Mouse (Mus musculus): Measurements from ENCODE around the gene Slx1b.
"Not testable (repeated sequence)": the region's sequence is repeated elsewhere in the genome, so short reads cannot be mapped to it uniquely, and the experiment has no call there.

Gene Slx1b

GRCm38 (mm10) chr7:126702861-126703756, 7.5 kb upstream of the Slx1b start:
- DNase-seq (ENCODE audit: low spot score in 2 of 2) = no peak

DNA sequence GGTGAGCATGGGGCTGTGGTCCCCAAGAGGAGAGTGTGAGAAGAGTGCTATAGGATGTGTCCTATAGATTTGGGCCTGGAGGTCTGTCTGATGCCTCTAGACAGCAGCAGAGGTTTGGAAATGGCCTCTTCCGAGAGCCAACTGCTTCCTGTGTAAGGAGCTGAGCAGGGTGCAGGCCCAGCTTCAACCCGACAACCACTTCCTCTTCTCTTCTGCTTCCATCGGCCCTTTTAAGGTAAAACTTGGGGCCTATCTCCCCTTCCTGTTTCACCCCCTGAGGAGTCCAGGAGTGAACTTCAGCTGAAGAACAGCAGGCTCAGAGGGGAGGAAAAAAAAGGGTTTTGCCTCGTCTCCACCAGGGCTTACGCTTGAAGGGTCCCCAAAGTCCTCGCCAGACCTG, 6.8 kb upstream of the Slx1b start:
- DNase-seq (ENCODE audit: low spot score in 2 of 2) = no peak

DNA sequence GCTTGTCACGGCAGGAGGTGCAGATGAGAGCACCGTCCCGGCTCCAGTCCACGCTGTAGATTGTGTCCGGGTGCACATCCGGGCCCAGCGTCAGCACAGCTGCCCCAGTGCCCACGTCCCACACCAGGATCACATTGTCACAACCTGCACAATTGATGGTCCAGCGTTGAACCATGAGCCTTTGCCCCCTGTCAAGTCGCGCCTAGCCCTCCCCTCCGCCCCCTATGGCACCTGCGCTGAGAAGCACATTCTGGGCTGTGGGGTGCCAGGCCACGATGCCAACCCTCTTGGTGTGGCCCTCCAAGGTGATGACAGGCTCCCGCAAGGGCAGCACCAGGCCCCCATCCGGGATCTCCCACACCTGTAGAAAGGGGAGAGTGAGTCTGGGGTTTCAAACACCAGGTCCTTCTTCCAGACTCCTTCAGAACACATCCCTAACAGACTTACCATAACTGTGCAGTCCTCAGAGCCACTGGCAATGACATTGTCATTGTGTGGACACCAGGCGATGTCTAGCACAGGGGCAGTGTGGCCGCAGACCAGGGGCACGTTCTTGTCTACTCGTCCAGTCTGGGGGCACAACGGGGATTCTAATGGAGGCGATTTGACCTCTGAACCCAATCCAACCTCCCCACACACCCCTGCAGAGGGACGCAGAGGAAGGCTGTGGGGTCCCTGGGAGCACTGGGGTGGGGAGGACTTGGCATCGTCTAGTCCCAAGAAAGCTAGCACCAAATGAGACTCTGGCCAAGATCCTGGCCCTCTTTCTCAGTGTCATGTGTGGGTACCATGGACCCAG, 6.2 kb upstream of the Slx1b start:
- DNase-seq (ENCODE audit: low spot score in 2 of 2) = no peak

GRCm38 (mm10) chr7:126701070-126701469, 5.5 kb upstream of the Slx1b start:
- peak; percentile 93 to 94 for DNase-seq (ENCODE audit: low spot score in 2 of 2)

GRCm38 (mm10) chr7:126700063-126701015, 4.8 kb upstream of the Slx1b start:
- no peak for DNase-seq (ENCODE audit: low spot score in 2 of 2)

DNA sequence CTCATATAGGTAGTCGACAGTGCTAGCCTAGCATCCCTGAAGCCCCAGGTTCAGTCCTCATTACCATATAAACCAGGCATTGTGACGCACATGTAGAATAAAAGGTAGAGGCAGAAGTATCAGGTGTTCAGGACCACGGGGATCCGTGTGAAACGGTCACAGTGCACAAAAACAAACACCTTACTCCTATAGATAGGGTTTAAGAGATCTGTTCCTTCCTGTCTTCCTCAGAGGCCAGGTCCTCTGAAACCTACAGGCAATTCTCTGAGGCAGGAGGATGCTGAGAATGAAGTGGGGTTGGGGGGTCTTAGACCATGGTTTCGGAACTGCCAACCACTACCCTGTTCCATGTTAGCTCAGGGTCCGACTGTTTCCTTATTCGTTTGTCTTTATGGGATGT, 2.3 kb upstream of the Slx1b start:
- no peak for DNase-seq (ENCODE audit: low spot score in 2 of 2)

DNA sequence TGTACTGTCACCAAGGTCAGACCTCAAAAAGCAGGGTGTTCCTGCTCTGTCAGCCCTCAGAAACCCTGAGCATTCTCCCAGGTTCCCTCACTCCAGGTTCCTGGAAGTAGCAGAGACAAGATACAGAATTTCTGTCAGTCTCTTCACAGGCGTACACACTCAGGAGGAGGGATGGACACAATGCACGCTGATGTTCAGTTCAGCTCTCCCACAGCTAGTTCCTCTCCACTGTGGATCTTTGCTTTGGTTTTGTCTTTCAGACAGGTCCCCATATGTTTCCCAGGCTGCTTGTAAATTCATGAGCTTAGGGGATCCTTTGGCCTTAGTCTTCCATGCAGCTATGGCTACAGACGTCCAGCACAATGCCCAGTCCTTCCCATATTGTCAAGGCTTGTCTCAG, 1.3 kb upstream of the Slx1b start:
- no peak for DNase-seq (ENCODE audit: low spot score in 2 of 2)

- DNase-seq (ENCODE audit: low spot score in 2 of 2) = no peak
These were observed 719 bp upstream of the Slx1b start for GRCm38 (mm10) chr7:126696303-126696702.

- no peak for DNase-seq (ENCODE audit: low spot score in 2 of 2)
These were observed 373 bp downstream of the Slx1b start, which contains the start of gene Bola2 for GRCm38 (mm10) chr7:126695210-126695611. Bola2 (plus strand) TSS chr7:126695401.

GRCm38 (mm10) chr7:126694441-126695051, 1.0 kb downstream of the Slx1b start:
- DNase-seq (ENCODE audit: low spot score in 2 of 2) = no peak

GRCm38 (mm10) chr7:126693781-126694180, 1.8 kb downstream of the Slx1b start:
- no peak for DNase-seq (ENCODE audit: low spot score in 2 of 2)

DNA sequence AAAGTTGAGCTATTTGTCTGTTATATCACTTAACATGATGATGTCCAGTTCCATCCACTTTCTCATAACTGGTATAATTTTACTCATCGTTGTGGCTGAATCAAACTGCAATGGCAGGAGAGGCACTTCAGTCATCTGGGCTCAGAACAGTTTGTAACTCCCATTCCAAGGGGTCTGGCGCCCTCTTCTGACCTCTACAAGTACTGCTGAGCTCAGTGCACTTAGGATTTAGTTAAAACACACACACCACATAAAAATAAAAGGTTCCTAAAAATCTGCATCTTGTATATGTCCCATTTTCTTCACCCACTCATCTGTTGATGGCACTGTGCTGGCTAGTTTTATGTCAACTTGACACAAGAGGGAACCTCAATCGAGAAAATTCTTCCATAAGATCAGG, 2.3 kb downstream of the Slx1b start:
- peak; percentile 67 to 74 for DNase-seq (ENCODE audit: low spot score in 2 of 2)

GRCm38 (mm10) chr7:126692426-126692825, 3.2 kb downstream of the Slx1b start:
- no peak for DNase-seq (ENCODE audit: low spot score in 2 of 2)

DNA sequence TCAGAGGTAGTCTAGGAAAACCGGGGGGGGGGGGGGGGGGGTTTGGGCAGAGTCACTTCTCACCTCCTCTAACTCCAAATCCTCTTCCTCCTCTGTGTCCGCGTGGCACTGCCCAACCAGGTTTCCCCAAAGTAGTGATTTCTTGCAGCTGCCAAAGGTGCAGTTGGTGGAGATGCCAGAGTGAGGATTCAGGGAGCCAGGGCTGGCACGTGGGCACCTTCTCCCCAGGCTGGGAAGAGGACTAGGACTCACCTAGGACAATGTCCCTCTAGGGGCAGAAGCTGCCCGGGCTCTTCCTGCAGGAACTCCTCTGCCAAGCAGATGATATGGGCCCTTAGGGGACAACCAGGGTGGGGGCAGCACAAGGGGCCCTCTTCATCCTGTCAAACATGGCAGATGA, 3.9 kb downstream of the Slx1b start:
- no peak for DNase-seq (ENCODE audit: low spot score in 2 of 2)

GRCm38 (mm10) chr7:126690737-126691136, 4.8 kb downstream of the Slx1b start:
- DNase-seq (ENCODE audit: low spot score in 2 of 2) = no peak

DNA sequence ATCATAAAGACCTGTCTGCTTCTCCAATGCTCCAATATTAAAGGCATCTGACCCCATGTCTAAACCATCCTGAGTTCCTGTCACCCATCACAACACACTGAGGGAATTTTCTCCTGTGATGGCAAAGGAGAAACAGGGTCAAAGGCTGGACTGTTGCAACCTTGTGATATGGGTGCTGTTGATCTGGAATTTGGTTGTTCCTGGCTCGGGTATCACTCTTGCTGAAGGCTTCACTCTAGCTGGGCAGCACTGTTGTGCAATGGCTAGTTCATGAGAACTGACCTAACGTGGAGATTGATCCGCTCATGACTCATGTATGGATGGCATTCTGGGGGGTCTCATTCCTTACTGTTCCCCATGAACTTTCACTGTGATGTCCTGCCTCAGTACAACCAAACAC, 6.6 kb downstream of the Slx1b start:
- DNase-seq (ENCODE audit: low spot score in 2 of 2) = no peak

- not testable (repeated sequence) for DNase-seq (ENCODE audit: low spot score in 2 of 2)
These were observed 7.4 kb downstream of the Slx1b start for GRCm38 (mm10) chr7:126688156-126688555.

DNA sequence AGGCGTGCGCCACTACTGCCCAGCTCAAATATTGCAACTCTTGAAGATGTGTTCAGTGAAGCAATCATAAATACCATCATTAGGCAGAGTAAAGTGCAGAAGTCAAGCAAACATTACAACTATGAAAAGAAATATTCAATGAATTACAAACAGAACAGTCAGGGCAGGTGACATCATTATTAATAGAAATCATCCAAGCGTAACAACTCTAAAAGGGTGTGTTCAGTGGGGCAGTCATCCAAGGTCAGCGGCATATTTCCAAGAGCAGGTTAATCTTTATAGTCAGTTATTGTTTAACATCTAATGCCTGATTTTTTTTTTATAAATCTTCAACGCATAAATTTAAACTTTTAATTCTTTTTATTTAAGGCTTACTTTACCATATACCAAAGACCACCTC, 14.4 kb downstream of the Slx1b start:
- no peak for DNase-seq (ENCODE audit: low spot score in 2 of 2)

- no peak for DNase-seq (ENCODE audit: low spot score in 2 of 2)
These were observed 15.9 kb downstream of the Slx1b start for GRCm38 (mm10) chr7:126679683-126680082.

- DNase-seq (ENCODE audit: low spot score in 2 of 2) = no peak
These were observed 16.8 kb downstream of the Slx1b start for GRCm38 (mm10) chr7:126678545-126679341.

All from frontal cortex, postnatal 25 days (tissue).